Mouse (Mus musculus) myocyte (in vitro differentiated cells): ENCODE results near the gene Tnfaip6.

Source experiments
- E2F4 ChIP-seq: IDR thresholded peaks from one replicate; pipeline ENCODE4 v1.6.1; 2011; ENCODE audit warnings: mild to moderate bottlenecking, control low read depth, moderate library complexity; ENCODE audit not compliant: insufficient read depth
- MAX ChIP-seq: IDR thresholded peaks from one replicate; pipeline ENCODE4 v1.6.1; 2011; ENCODE audit warnings: low read depth, mild to moderate bottlenecking, control low read depth
- MYOG ChIP-seq, 3 experiments: IDR thresholded peaks; one replicate each; pipeline ENCODE4 v1.6.1; 2011; ENCODE audit warnings: control low read depth in 2 of 3, low read depth in 2 of 3, mild to moderate bottlenecking in 2 of 3; ENCODE audit not compliant: insufficient read length in 2 of 3, control insufficient read depth in 1 of 3, insufficient read depth in 1 of 3
- POLR2A ChIP-seq: IDR thresholded peaks from one replicate; pipeline ENCODE4 v1.6.1; 2011; ENCODE audit warnings: low read depth, mild to moderate bottlenecking, control low read depth, moderate library complexity; ENCODE audit not compliant: insufficient read length
- POLR2AphosphoS2 ChIP-seq: IDR thresholded peaks from one replicate; pipeline ENCODE4 v1.6.1; 2011; ENCODE audit warnings: low read depth, control low read depth; ENCODE audit not compliant: insufficient read length
- TCF12 ChIP-seq: IDR thresholded peaks from one replicate; pipeline ENCODE4 v1.6.1; 2011; ENCODE audit warnings: mild to moderate bottlenecking, control low read depth; ENCODE audit not compliant: poor library complexity, insufficient read depth, severe bottlenecking
- USF1 ChIP-seq: IDR thresholded peaks from one replicate; pipeline ENCODE4 v1.6.1; 2011; ENCODE audit warnings: low read depth, mild to moderate bottlenecking, control low read depth, moderate library complexity

DNA sequence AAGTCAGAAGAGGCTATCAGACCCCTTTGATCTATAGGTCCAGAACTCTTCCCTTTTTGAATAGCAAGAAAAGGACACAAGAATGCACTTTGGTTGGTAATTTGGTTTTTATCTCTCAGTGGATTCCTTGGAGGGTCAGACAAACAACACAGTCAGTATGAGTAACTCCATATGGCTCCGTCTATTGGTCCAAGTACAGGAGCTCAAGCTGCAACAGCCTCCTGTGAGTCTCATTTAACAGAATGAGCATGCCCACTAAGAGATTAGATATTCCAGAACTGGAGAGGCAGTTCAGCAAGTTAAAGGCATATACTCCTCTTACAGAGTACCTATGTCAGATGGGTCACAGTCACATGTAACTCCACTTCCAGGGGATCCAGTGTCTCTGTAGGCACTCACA lies 19.3 kb downstream of the Tnfaip6 start:
- no peak for TF ChIP-seq USF1
- no peak for TF ChIP-seq TCF12
- TF ChIP-seq POLR2AphosphoS2 = no peak
- TF ChIP-seq MAX = no peak
- no peak for TF ChIP-seq POLR2A
- TF ChIP-seq E2F4 = no peak
- TF ChIP-seq MYOG (IDR thresholded peaks at IDR 0.05; ENCODE audit: control insufficient read depth in 1 of 3, insufficient read depth in 1 of 3, insufficient read length in 2 of 3, low read depth in 2 of 3) = no peak
